ENCODE assay signal across 29 mouse cellular contexts in genomic region chr4:138582446-138582845, GRCm38 (mm10). TPM values are rescaled to one million over a fixed set of nuclear protein-coding genes. Genes with fewer than 3 reads are reported as not detected.
DNase-seq lines count a peak whose midpoint lies in the region; ATAC-seq and TF ChIP-seq lines count a peak whose summit lies in the region.
"Had no signal": no experiment of that assay in that cellular context is flagged by ENCODE, and none has a peak within 500 bp of the region (broad histone marks: within the 10 kb centered on the region; RNA-seq: fewer than 3 reads in every experiment).

No protein-coding gene starts in this region.

- no peaks in the 10 kb centered on the region for H3K4me1 ChIP-seq in kidney, postnatal 0 days (replicated peaks; ENCODE audit: insufficient read depth, low read length)
- no peaks in the 10 kb centered on the region for H3K4me1 ChIP-seq in kidney, adult 2 months (ENCODE audit: control insufficient read depth, insufficient read depth, low read length)
- no peaks in the 10 kb centered on the region for H3K4me1 ChIP-seq in lung, embryonic 14.5 days (ENCODE audit: insufficient read depth)
- no peaks in the 10 kb centered on the region for H3K4me1 ChIP-seq in liver, postnatal 0 days (ENCODE audit: insufficient read depth)
- H3K4me1 ChIP-seq: embryonic facial prominence, embryonic 12.5 days; embryonic facial prominence, embryonic 15.5 days; forebrain, embryonic 15.5 days; intestine, embryonic 15.5 days had no signal

- no peak for TF ChIP-seq POLR2A in kidney, adult 2 months (IDR thresholded peaks at IDR 0.05; ENCODE audit: low read depth, low read length)
- TF ChIP-seq POLR2A in brain, embryonic 14.5 days (IDR thresholded peaks at IDR 0.05; ENCODE audit: borderline replicate concordance, extremely low read depth, insufficient read depth, insufficient read length, poor library complexity, severe bottlenecking): no peak

- no peaks in the 10 kb centered on the region for H3K36me3 ChIP-seq in kidney, postnatal 0 days (ENCODE audit: insufficient read depth, low read length)
- no peaks in the 10 kb centered on the region for H3K36me3 ChIP-seq in kidney, adult 2 months (ENCODE audit: control insufficient read depth, insufficient read depth, low read length)
- H3K36me3 ChIP-seq in lung, embryonic 14.5 days (ENCODE audit: insufficient read depth): no peaks in the 10 kb centered on the region
- H3K36me3 ChIP-seq in liver, postnatal 0 days (replicated peaks; ENCODE audit: insufficient read depth, low read length): no peaks in the 10 kb centered on the region
- H3K36me3 ChIP-seq: embryonic facial prominence, embryonic 12.5 days; embryonic facial prominence, embryonic 15.5 days; forebrain, embryonic 12.5 days; forebrain, embryonic 15.5 days; heart, embryonic 12.5 days; heart, embryonic 15.5 days; hindbrain, embryonic 10.5 days; hindbrain, embryonic 13.5 days; intestine, embryonic 15.5 days had no signal

- no peak for ATAC-seq in kidney, postnatal 0 days (replicated peaks; ENCODE audit: low FRiP score, low read depth)
- ATAC-seq in lung, embryonic 14.5 days (ENCODE audit: insufficient read depth): no peak
- ATAC-seq in liver, postnatal 0 days: no peak
- ATAC-seq: activated CD4-positive, CD25-positive, alpha-beta regulatory T cell, adult 4 months; CD4-positive, CD25-positive, alpha-beta regulatory T cell, adult 4 months; forebrain, embryonic 15.5 days; hindbrain, embryonic 16.5 days; intestine, embryonic 15.5 days had no signal

- 64% methylated on average over 4 of the region's 4 CpGs for WGBS in kidney, postnatal 0 days
- WGBS in kidney, adult 2 months: 72% methylated on average over 4 of the region's 4 CpGs
- WGBS in lung, embryonic 14.5 days: 41% methylated on average over 4 of the region's 4 CpGs
- 69% methylated on average over 4 of the region's 4 CpGs for WGBS in liver, postnatal 0 days (ENCODE audit: insufficient replicate concordance)

- H3K4me3 ChIP-seq in kidney, postnatal 0 days (replicated peaks; ENCODE audit: low read depth, low read length): no peak overlapping the region
- H3K4me3 ChIP-seq in kidney, adult 2 months (ENCODE audit: insufficient read depth, low read depth, low read length): no peak overlapping the region
- no peak overlapping the region for H3K4me3 ChIP-seq in lung, embryonic 14.5 days (ENCODE audit: low read depth, low read length)
- H3K4me3 ChIP-seq in liver, postnatal 0 days (ENCODE audit: low read depth, low read length): no peak overlapping the region
- H3K4me3 ChIP-seq: embryonic facial prominence, embryonic 12.5 days; embryonic facial prominence, embryonic 15.5 days; forebrain, embryonic 12.5 days; forebrain, embryonic 15.5 days; heart, embryonic 12.5 days; heart, embryonic 15.5 days; hindbrain, embryonic 10.5 days; hindbrain, embryonic 13.5 days; intestine, embryonic 15.5 days had no signal

- no peak for TF ChIP-seq EP300 in liver, postnatal 0 days (IDR thresholded peaks at IDR 0.05; ENCODE audit: low read depth)

- TF ChIP-seq CTCF in kidney, postnatal 0 days (IDR thresholded peaks at IDR 0.05; ENCODE audit: low read depth): no peak
- no peak for TF ChIP-seq CTCF in kidney, adult 2 months (conservative IDR thresholded peaks at IDR 0.05; ENCODE audit: insufficient read depth, insufficient read length, low read depth, low read length)
- TF ChIP-seq CTCF in lung, embryonic 14.5 days (IDR thresholded peaks at IDR 0.05; ENCODE audit: low read depth): no peak
- no peak for TF ChIP-seq CTCF in brain, embryonic 14.5 days (IDR thresholded peaks at IDR 0.05; ENCODE audit: borderline replicate concordance, extremely low read depth, insufficient read depth, insufficient read length)
- TF ChIP-seq CTCF in liver, postnatal 0 days (IDR thresholded peaks at IDR 0.05; ENCODE audit: low read depth): no peak

- no peak overlapping the region for H3K9ac ChIP-seq in kidney, postnatal 0 days (ENCODE audit: low read depth, low read length)
- H3K9ac ChIP-seq in lung, embryonic 14.5 days: no peak overlapping the region
- no peak overlapping the region for H3K9ac ChIP-seq in liver, postnatal 0 days (replicated peaks)
- H3K9ac ChIP-seq: embryonic facial prominence, embryonic 12.5 days; embryonic facial prominence, embryonic 15.5 days; forebrain, embryonic 12.5 days; forebrain, embryonic 15.5 days; heart, embryonic 12.5 days; heart, embryonic 15.5 days; hindbrain, embryonic 13.5 days; intestine, embryonic 15.5 days had no signal

- no peak overlapping the region for H3K27ac ChIP-seq in kidney, postnatal 0 days
- H3K27ac ChIP-seq in kidney, adult 2 months (ENCODE audit: insufficient read depth, low read depth, low read length): no peak overlapping the region
- H3K27ac ChIP-seq in lung, embryonic 14.5 days (ENCODE audit: low read depth): no peak overlapping the region
- no peak overlapping the region for H3K27ac ChIP-seq in liver, postnatal 0 days (ENCODE audit: low read depth)
- H3K27ac ChIP-seq: embryonic facial prominence, embryonic 12.5 days; embryonic facial prominence, embryonic 15.5 days; forebrain, embryonic 12.5 days; forebrain, embryonic 15.5 days; heart, embryonic 15.5 days; hindbrain, embryonic 10.5 days; hindbrain, embryonic 13.5 days; intestine, embryonic 15.5 days had no signal

- H3K9me3 ChIP-seq in kidney, postnatal 0 days (replicated peaks; ENCODE audit: low read length): no peaks in the 10 kb centered on the region
- no peaks in the 10 kb centered on the region for H3K9me3 ChIP-seq in lung, embryonic 14.5 days (ENCODE audit: low read depth, low read length)
- no peaks in the 10 kb centered on the region for H3K9me3 ChIP-seq in liver, postnatal 0 days (ENCODE audit: low read length)
- H3K9me3 ChIP-seq: embryonic facial prominence, embryonic 15.5 days; forebrain, embryonic 12.5 days; forebrain, embryonic 15.5 days; heart, embryonic 12.5 days; heart, embryonic 15.5 days; hindbrain, embryonic 10.5 days; hindbrain, embryonic 13.5 days; intestine, embryonic 15.5 days had no signal

- DNase-seq in kidney, postnatal 0 days (ENCODE audit: low spot score): peak; percentile 27
- no peak for DNase-seq in kidney, adult 2 months
- DNase-seq in lung, embryonic 14.5 days: peak; percentile 28
- no peak for DNase-seq in lung, postnatal 10 days
- DNase-seq in brain, embryonic 14.5 days (ENCODE audit: low read depth): peak; percentile 40
- peak; percentile 75 for DNase-seq in telencephalon, adult 2 months (ENCODE audit: low read depth, low spot score)
- DNase-seq in liver, postnatal 0 days: no peak
- DNase-seq: adrenal gland, adult 8-10 months; adrenal gland, postnatal 25 days; cerebellum, adult 11-12 months; cerebellum, adult 9-10 months; cerebellum, postnatal 14 days; gastrocnemius, postnatal 25 days; heart, adult 18-20 months; heart, postnatal 10 days; heart, postnatal 36 days had no signal

- H3K4me2 ChIP-seq in kidney, postnatal 0 days (ENCODE audit: low read length): no peak overlapping the region
- H3K4me2 ChIP-seq in lung, embryonic 14.5 days: no peak overlapping the region
- no peak overlapping the region for H3K4me2 ChIP-seq in liver, postnatal 0 days (ENCODE audit: low read depth, low read length)
- H3K4me2 ChIP-seq: embryonic facial prominence, embryonic 12.5 days; embryonic facial prominence, embryonic 15.5 days; forebrain, embryonic 12.5 days; forebrain, embryonic 15.5 days; heart, embryonic 12.5 days; heart, embryonic 15.5 days; hindbrain, embryonic 13.5 days; intestine, embryonic 15.5 days had no signal

- no peaks in the 10 kb centered on the region for H3K27me3 ChIP-seq in kidney, postnatal 0 days (ENCODE audit: insufficient read depth, low read length)
- no peaks in the 10 kb centered on the region for H3K27me3 ChIP-seq in kidney, adult 2 months (replicated peaks; ENCODE audit: control insufficient read depth, insufficient read depth, low read length)
- H3K27me3 ChIP-seq in lung, embryonic 14.5 days (ENCODE audit: insufficient read depth, low read length): no peaks in the 10 kb centered on the region
- H3K27me3 ChIP-seq in liver, postnatal 0 days (ENCODE audit: insufficient read depth, low read length): no peaks in the 10 kb centered on the region
- H3K27me3 ChIP-seq: embryonic facial prominence, embryonic 12.5 days; forebrain, embryonic 15.5 days; hindbrain, embryonic 13.5 days; intestine, embryonic 15.5 days had no signal

RNA-seq across cellular contexts. Expression of gene Vwa5b1, which starts 53.2 kb away (rescaled TPM):
- polyA plus RNA-seq in kidney, postnatal 0 days (2015; fragmentation: Nextera tagmentation; extraction: Ambion mirVana): 0.11 and 0.15 TPM in 2 replicates
- polyA plus RNA-seq in kidney, adult 2 months (2012; rRNA removed): 0.08 TPM in 1 of 2 replicates, not detected in the other
- polyA plus RNA-seq in lung, embryonic 14.5 days (2014; fragmentation: Nextera tagmentation; extraction: Ambion mirVana): 0.11 and 0.15 TPM in 2 replicates
- polyA plus RNA-seq in brain, embryonic 14.5 days (2012; rRNA removed): 0.69 and 2.0 TPM in 2 replicates
- polyA plus RNA-seq in liver, postnatal 0 days (2015; fragmentation: Nextera tagmentation; extraction: Ambion mirVana): not detected in 2 replicates
- polyA plus RNA-seq: activated CD4-positive, CD25-positive, alpha-beta regulatory T cell, adult 4 months; C2C12; CD4-positive, CD25-positive, alpha-beta regulatory T cell, adult 4 months; heart, embryonic 12.5 days; heart, embryonic 15.5 days had no signal

Comparison
In these comparisons a context has a peak if more than half of its experiments do, and no peak if none do; other contexts are left out.
1. DNase-seq: peak in kidney, postnatal 0 days (single experiment), lung, embryonic 14.5 days (single experiment), brain, embryonic 14.5 days (single experiment) and telencephalon, adult 2 months (single experiment); none in kidney, adult 2 months (single experiment), lung, postnatal 10 days (single experiment) and liver, postnatal 0 days (single experiment).